Mouse (Mus musculus) intestine, embryonic 16.5 days (tissue): ENCODE data around the gene Rpl39. TPM values are rescaled to one million over a fixed set of nuclear protein-coding genes. Genes with fewer than 3 reads are reported as not detected.
A peak's percentile ranks its signal among the peaks of the same experiment; 100 is the strongest.
"Not testable (repeated sequence)": the region's sequence is repeated elsewhere in the genome, so short reads cannot be mapped to it uniquely, and the experiment has no call there.

ENCODE experiments used
- ATAC-seq: fragments of 200-750 bp; cut with Nextera tagmentation; 2 replicates; pipeline ENCODE4 v1.8.0; 2017; ENCODE audit warnings: moderate TSS enrichment, moderate library complexity
- H3K27ac ChIP-seq: fragments of 300-500 bp; sonication (generic); 2 replicates; pipeline ENCODE4 v1.5.1; 2014; ENCODE audit warnings: mild to moderate bottlenecking, low read length
- H3K27me3 ChIP-seq: fragments of 300-500 bp; sonication (generic); replicated peaks from 2 replicates; pipeline ENCODE4 v1.6.1; 2014; ENCODE audit warnings: low read length, control low read depth, mixed read lengths; ENCODE audit not compliant: control insufficient read depth, insufficient read depth
- H3K36me3 ChIP-seq: fragments of 300-500 bp; sonication (generic); 2 replicates; pipeline ENCODE4 v1.6.1; 2014; ENCODE audit warnings: low read length, control low read depth; ENCODE audit not compliant: control insufficient read depth, insufficient read depth
- H3K4me1 ChIP-seq: fragments of 300-500 bp; sonication (generic); 2 replicates; pipeline ENCODE4 v1.6.1; 2014; ENCODE audit warnings: low read length, control low read depth, mixed read lengths; ENCODE audit not compliant: control insufficient read depth, insufficient read depth
- H3K4me2 ChIP-seq: fragments of 300-500 bp; sonication (generic); 2 replicates; pipeline ENCODE4 v1.6.1; 2014; ENCODE audit warnings: low read depth, low read length, control low read depth
- H3K4me3 ChIP-seq: fragments of 300-500 bp; sonication (generic); 2 replicates; pipeline ENCODE4 v1.5.1; 2014; ENCODE audit warnings: mild to moderate bottlenecking, low read length
- H3K9ac ChIP-seq: fragments of 300-500 bp; sonication (generic); 2 replicates; pipeline ENCODE4 v1.6.1; 2014; ENCODE audit warnings: low read depth, low read length
- H3K9me3 ChIP-seq: fragments of 300-500 bp; sonication (generic); 2 replicates; pipeline ENCODE4 v1.6.1; 2016; ENCODE audit warnings: low read length, control low read depth; ENCODE audit not compliant: control insufficient read depth
- WGBS: fragments of 180-500 bp; shearing (Covaris S2); extraction: QIAGEN DNeasy Blood & Tissue Kit; methylation state at CpG from one replicate; pipeline ENCODE4 v1.1.7; 2014; 5-methylcytosine and 5-hydroxymethylcytosine counted together
- polyA plus RNA-seq: library from polyadenylated mRNA; unstranded; fragments of >200 nt; fragmentation: Nextera tagmentation; extraction: Ambion mirVana; gene quantifications from 2 replicates; pipeline ENCODE4 v1.2.1, GENCODE M21; 2015

Gene Rpl39
- polyA plus RNA-seq, 1 experiment from 2014 or later: 442 TPM

GRCm38 (mm10) chrX:37103826-37104225 lies 18.6 kb upstream of the Rpl39 start:
- WGBS: 76% methylated on average over 2 of the region's 2 CpGs
- Histone ChIP-seq H3K27me3 (no peaks in the 10 kb centered on the region), H3K4me2 (no peak overlapping the region), H3K9me3 (no peaks in the 10 kb centered on the region), H3K4me1 (no peaks in the 10 kb centered on the region), H3K36me3 (no peaks in the 10 kb centered on the region), H3K4me3 (no peak overlapping the region), H3K27ac (no peak overlapping the region), H3K9ac (no peak overlapping the region)
- ATAC-seq: no peak

- Histone ChIP-seq H3K36me3 (no peaks in the 10 kb centered on the region), H3K27ac (no peak overlapping the region), H3K4me1 (no peaks in the 10 kb centered on the region), H3K4me3 (no peak overlapping the region), H3K4me2 (no peak overlapping the region), H3K27me3 (no peaks in the 10 kb centered on the region), H3K9ac (no peak overlapping the region), H3K9me3 (no peaks in the 10 kb centered on the region)
- no peak for ATAC-seq
- WGBS: 94% methylated on average over 3 of the region's 3 CpGs
Measured at GRCm38 (mm10) chrX:37098681-37099080, 13.5 kb upstream of the Rpl39 start.

GRCm38 (mm10) chrX:37095106-37095768 lies 10.0 kb upstream of the Rpl39 start:
- Histone ChIP-seq H3K4me3 (no peak overlapping the region), H3K4me2 (no peak overlapping the region), H3K27ac (no peak overlapping the region), H3K9me3 (no peaks in the 10 kb centered on the region), H3K4me1 (no peaks in the 10 kb centered on the region), H3K36me3 (no peaks in the 10 kb centered on the region), H3K27me3 (no peaks in the 10 kb centered on the region), H3K9ac (no peak overlapping the region)
- 91% methylated on average over 11 of the region's 11 CpGs for WGBS
- ATAC-seq: no peak

- H3K4me1 ChIP-seq: no peaks in the 10 kb centered on the region
- no peak overlapping the region for H3K4me3 ChIP-seq
- no peak overlapping the region for H3K9ac ChIP-seq
- H3K36me3 ChIP-seq: no peaks in the 10 kb centered on the region
- no peak for ATAC-seq
- H3K9me3 ChIP-seq: no peaks in the 10 kb centered on the region
- no peak overlapping the region for H3K4me2 ChIP-seq
- 66% methylated on average over 3 of the region's 3 CpGs for WGBS
- no peaks in the 10 kb centered on the region for H3K27me3 ChIP-seq
- H3K27ac ChIP-seq: no peak overlapping the region
Measured at GRCm38 (mm10) chrX:37091457-37091856, 6.3 kb upstream of the Rpl39 start.

GRCm38 (mm10) chrX:37088778-37089177 lies 3.6 kb upstream of the Rpl39 start:
- Histone ChIP-seq H3K27me3 (no peaks in the 10 kb centered on the region), H3K4me1 (no peaks in the 10 kb centered on the region), H3K27ac (no peak overlapping the region), H3K9me3 (no peaks in the 10 kb centered on the region), H3K4me2 (no peak overlapping the region), H3K36me3 (no peaks in the 10 kb centered on the region), H3K4me3 (no peak overlapping the region), H3K9ac (no peak overlapping the region)
- 90% methylated on average over 1 of the region's 1 CpGs for WGBS
- no peak for ATAC-seq

GRCm38 (mm10) chrX:37085665-37086064 lies 463 bp upstream of the Rpl39 start:
- no peaks in the 10 kb centered on the region for H3K36me3 ChIP-seq
- H3K9ac ChIP-seq: peak overlapping the region; percentile 60
- peak overlapping the region; percentile 56 for H3K4me3 ChIP-seq
- no peaks in the 10 kb centered on the region for H3K4me1 ChIP-seq
- H3K27ac ChIP-seq: peak overlapping the region; percentile 91
- peak overlapping the region; percentile 35 for H3K4me2 ChIP-seq
- no peak; the same call in 1 of the 2 replicates for ATAC-seq
- H3K9me3 ChIP-seq: no peaks in the 10 kb centered on the region
- no peaks in the 10 kb centered on the region for H3K27me3 ChIP-seq
- WGBS: 19% methylated on average over 9 of the region's 9 CpGs

GRCm38 (mm10) chrX:37084318-37084926 lies 780 bp downstream of the Rpl39 start:
- WGBS: 11% methylated on average over 19 of the region's 19 CpGs
- Histone ChIP-seq H3K27ac (peak overlapping the region; percentile 91), H3K4me1 (no peaks in the 10 kb centered on the region), H3K9me3 (no peaks in the 10 kb centered on the region), H3K4me2 (peak overlapping the region; percentile 65), H3K27me3 (no peaks in the 10 kb centered on the region), H3K36me3 (no peaks in the 10 kb centered on the region), H3K4me3 (peak overlapping the region; percentile 56), H3K9ac (peak overlapping the region; percentile 74)
- peak; percentile 40 for ATAC-seq

GRCm38 (mm10) chrX:37081194-37081593 lies 4.0 kb downstream of the Rpl39 start:
- Histone ChIP-seq H3K9me3 (no peaks in the 10 kb centered on the region), H3K36me3 (no peaks in the 10 kb centered on the region), H3K9ac (no peak overlapping the region), H3K27me3 (no peaks in the 10 kb centered on the region), H3K4me3 (no peak overlapping the region), H3K4me1 (no peaks in the 10 kb centered on the region), H3K27ac (no peak overlapping the region), H3K4me2 (no peak overlapping the region)
- 53% methylated on average over 6 of the region's 6 CpGs for WGBS
- no peak for ATAC-seq

GRCm38 (mm10) chrX:37080345-37080744 lies 4.9 kb downstream of the Rpl39 start:
- not testable (repeated sequence) for H3K27ac ChIP-seq, H3K4me2 ChIP-seq, H3K4me3 ChIP-seq, H3K4me1 ChIP-seq, H3K9ac ChIP-seq, ATAC-seq, H3K36me3 ChIP-seq, H3K9me3 ChIP-seq, H3K27me3 ChIP-seq
- 64% methylated on average over 3 of the region's 4 CpGs for WGBS
